Mouse (Mus musculus): ENCODE results near the gene Mrc2. TPM values are rescaled to one million over a fixed set of nuclear protein-coding genes. Genes with fewer than 3 reads are reported as not detected.

Gene Mrc2
- polyA plus RNA-seq, 1 experiment from 2014 or later = 35.7 TPM

Other genes with a start within 250 kb of the Mrc2 start
- gene Efcab3, start 229.1 kb upstream of the Mrc2 start, polyA plus RNA-seq (2015; fragmentation: Nextera tagmentation; extraction: Ambion mirVana) = not detected in 2 replicates
- 35.1 and 38.2 TPM in 2 replicates for gene Mettl2, start 166.2 kb upstream of the Mrc2 start, polyA plus RNA-seq (2015; fragmentation: Nextera tagmentation; extraction: Ambion mirVana)
- gene Gm10842, start 145.8 kb upstream of the Mrc2 start, polyA plus RNA-seq (2015; fragmentation: Nextera tagmentation; extraction: Ambion mirVana) = not detected in 2 replicates
- 17.7 and 19.1 TPM in 2 replicates for gene Tlk2, start 113.8 kb upstream of the Mrc2 start, polyA plus RNA-seq (2015; fragmentation: Nextera tagmentation; extraction: Ambion mirVana)
- gene March10, start 164.1 kb downstream of the Mrc2 start, polyA plus RNA-seq (2015; fragmentation: Nextera tagmentation; extraction: Ambion mirVana) = 0.27 and 0.50 TPM in 2 replicates

Measured in embryonic facial prominence, embryonic 15.5 days (tissue).